Mouse (Mus musculus): ENCODE data around the gene Irs2.

Irs2 gene

DNA sequence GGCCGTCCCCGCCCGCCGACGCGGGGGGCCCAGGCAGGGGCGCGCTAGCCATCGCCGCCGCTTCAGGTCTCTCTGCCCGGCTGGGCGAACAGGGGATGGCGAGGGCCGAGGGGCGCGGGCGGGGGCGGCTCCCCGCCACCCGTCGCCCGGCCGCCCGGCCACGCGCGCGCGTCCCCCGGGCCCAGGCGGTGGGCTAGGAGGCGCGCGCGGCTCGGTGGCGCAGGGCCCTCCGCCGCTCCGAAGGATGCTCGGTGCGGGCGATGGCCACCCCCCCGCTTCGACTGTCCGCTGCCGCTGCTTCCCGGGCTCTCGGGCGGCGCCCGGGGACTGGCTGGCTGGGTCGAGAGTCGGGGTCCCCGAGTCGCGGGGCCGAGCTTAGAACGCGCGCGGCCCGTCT, at the start of gene Irs2:
TSS of gene Irs2 (minus strand) at position 80 of the 397 bp plus-strand sequence.
- DNase-seq (ENCODE audit: low spot score): no peak

DNA sequence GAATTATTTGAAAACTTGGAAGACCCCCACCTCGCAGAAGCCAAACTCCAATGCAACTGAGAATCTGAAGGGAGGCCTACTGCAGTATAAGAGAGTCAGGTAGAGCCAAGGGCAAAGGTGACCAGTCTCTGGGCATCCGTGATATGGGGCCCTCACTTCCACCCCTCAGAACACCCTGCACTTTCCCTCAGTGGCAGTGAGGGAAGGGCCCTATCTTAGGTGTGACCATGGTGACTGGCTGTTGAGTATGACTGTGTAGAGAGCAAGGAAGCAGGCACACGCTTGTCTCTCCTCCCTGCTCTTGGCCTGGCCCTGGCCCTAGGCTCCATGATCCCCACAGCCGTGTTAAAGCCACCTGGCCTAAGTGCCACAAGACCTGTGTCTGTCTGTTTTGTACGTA, 48.4 kb upstream of the Irs2 start:
- no peak for DNase-seq (ENCODE audit: low spot score)

- no peak for DNase-seq (ENCODE audit: low spot score)
Observed at GRCm38 (mm10) chr8:11056175-11056563, 47.9 kb upstream of the Irs2 start.

DNA sequence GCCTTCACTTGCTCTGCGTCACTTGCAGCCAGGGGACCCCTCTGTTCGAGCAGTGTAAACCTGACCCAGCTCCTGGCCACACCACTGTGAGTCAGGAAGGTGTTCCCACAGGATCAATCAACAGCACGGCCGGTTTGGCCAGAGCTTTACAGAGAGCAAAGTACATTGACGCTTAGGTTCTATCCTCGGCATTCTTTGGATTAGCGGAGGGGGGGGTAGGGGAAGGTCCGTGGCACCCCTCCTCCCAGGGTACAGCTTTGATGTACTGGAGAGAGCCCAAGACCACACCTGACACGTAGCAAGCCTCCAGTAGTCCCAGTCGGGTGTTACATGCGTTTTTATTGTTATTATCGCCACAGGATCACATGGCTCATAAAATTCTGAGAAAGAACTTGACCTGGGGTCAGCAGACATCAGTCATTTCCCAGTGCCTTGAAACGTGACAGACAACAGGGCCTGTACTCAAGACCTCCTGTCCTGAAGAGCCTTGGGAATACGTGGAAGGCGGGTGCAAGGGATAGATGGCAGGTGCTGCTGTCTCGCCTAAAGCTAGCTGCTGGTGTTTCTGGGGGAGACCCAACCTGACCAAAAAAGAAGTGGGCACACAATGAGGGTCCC, 47.4 kb upstream of the Irs2 start:
- DNase-seq (ENCODE audit: low spot score): no peak

DNA sequence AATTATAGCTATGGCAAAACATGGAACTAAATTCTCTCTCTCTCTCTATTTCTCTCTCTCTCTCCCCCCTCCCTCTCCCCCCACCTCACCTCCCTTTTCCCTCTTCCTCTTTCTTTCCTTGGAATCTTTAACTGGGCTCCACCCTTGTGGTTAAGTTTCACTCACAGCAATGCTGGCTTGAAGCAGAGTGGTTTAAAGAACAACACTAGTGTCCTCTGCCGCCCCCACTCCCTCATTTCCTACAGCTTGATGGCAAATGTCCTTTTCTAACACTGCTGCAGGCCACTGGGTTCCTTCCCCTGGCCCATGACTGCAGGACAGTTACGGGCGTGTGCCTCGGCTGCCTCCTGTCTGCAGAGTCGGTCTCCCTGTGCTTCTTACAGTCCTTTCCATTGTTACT, 41.6 kb upstream of the Irs2 start:
- no peak for DNase-seq (ENCODE audit: low spot score)

DNA sequence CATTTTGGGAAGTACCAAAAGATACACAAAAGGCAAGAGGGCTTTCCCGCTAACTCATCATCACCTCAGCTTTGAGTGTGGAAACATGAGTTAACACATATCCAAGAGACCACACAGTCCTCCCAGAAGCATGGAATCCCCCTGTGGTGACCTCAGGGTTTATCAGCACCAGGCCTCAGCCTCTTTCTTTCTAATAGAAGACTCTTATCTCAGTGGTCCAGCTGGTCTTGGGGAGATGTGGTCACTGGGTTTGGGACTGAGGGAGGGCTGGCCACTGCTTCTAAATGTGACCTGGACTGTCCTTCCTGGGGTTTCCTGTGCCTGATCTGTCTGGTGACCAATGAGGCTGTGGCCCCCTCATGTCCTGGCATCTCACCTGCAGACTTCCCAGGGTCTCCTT, 39.6 kb upstream of the Irs2 start:
- DNase-seq (ENCODE audit: low spot score): no peak

GRCm38 (mm10) chr8:11044660-11045059, 36.4 kb upstream of the Irs2 start:
- no peak for DNase-seq (ENCODE audit: low spot score)

GRCm38 (mm10) chr8:11043591-11043990, 35.3 kb upstream of the Irs2 start:
- peak; percentile 56 for DNase-seq (ENCODE audit: low spot score)

DNA sequence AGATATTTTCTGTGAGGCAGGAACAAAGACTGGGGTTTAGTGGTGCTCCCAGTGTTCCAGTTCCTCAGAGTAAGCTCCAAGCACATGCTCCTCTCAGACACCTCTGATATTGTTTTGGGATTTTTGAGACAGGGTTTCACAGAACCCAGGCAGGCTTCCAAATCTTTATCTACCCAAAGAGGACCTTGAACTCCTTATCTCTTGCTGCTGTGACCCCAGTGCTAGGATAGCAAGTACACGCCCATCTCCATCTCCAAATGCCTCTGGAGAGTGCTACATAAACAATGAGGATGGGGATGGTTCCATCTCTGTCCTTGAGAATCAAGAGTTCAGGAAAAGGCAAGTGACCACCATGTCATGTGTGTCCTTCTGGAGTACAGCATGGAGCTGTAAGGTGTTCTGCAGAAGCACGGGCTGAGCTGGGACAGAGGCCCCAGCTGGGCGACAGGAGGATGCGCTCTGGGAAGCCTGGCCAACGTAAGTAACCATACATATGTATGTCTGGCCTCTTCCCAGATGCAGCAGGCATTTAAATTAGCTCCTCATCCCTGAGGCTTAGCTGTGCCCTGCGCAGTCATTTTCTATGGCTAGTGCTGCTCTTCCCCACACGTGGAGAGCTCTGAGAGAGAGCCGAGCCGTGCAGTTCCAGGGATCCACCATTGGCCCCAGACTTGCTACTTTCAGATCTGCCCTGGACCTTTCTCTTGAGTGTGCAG, 34.8 kb upstream of the Irs2 start:
- DNase-seq (ENCODE audit: low spot score): no peak

- no peak for DNase-seq (ENCODE audit: low spot score)
Observed at GRCm38 (mm10) chr8:11040088-11040487, 31.8 kb upstream of the Irs2 start.

- DNase-seq (ENCODE audit: low spot score): no peak
Observed at GRCm38 (mm10) chr8:11038788-11039187, 30.5 kb upstream of the Irs2 start.

DNA sequence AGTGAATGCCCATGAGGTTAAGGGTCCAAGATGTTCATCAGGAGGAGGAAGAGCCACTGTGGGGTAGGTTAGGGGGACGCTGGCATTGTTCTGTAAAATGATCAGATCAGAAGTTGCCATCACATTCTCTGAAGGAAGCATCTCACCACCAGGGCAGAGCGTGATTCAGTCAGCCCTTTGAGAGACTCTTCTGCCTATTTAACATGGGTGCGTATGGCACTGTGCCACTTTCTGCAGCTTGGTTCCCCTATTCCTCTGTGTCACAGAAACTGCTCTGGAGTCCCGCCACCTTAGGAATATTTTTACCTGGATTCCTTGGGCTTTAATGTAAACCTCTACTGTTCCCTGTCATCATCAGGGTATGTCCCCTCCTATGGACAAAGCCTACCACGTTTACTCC, 30.1 kb upstream of the Irs2 start:
- DNase-seq (ENCODE audit: low spot score): no peak

GRCm38 (mm10) chr8:11036790-11037189, 28.5 kb upstream of the Irs2 start:
- no peak for DNase-seq (ENCODE audit: low spot score)

- DNase-seq (ENCODE audit: low spot score): no peak
Observed at GRCm38 (mm10) chr8:11035628-11036416, 27.6 kb upstream of the Irs2 start.

DNA sequence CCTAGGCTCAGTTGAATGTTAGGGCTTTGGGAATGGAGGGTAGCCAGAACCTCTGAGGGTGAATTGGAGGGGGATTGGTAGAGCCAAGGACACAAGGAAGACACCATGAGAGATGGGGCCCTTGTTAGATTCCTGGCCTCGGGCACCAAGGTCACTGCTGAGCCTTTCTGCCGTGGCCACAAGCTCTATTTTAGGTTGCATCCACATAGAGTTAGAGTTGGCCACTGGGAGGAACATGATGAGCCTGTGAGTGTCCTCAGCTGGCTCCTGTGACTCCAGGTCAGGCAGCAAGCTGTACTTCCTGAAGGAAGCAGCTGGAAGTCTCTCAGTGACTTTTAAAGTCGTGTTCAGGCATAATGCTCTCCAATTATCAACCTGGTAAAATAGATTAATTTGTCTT, 16.6 kb upstream of the Irs2 start:
- no peak for DNase-seq (ENCODE audit: low spot score)

- no peak for DNase-seq (ENCODE audit: low spot score)
Observed at GRCm38 (mm10) chr8:11020949-11021572, 12.8 kb upstream of the Irs2 start.

DNA sequence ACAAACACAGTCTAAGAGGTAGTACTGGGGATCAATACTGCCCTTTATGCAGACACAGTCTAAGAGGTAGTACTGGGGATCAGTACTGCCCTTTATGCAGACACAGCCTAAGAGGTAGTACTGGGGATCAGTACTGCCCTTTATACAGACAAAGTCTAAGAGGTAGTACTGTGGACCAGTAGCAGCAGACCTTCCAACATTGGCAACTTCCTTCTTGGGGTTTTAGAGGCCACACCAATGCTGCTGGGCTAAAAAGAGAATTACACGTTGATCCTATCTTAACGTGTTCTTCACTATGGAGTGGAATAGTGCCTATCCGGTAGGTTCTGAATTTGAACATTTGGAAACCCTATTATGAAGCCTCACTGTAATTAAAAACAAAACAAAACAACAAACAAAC, 7.4 kb upstream of the Irs2 start:
- DNase-seq (ENCODE audit: low spot score): no peak

DNA sequence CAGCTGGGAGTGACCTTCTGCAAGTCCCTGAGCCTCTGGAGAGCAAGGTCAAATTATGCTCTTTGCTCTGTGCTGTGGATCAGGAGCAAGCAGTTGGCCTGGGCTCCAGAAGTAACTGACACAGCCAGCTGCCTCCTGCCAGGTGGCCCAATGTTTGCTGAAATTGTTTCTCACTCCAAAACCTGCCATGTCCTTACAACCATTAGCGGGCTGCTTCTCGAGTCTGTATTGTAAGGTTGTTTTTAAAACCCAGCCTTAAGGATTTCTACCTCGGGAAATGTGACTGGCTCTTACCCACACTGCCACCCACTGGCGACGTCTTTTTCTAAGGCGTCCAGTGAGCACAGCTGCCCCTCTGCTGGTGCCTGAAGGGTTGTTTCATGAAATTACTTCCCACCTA, 5.0 kb upstream of the Irs2 start:
- DNase-seq (ENCODE audit: low spot score): peak; percentile 76

DNA sequence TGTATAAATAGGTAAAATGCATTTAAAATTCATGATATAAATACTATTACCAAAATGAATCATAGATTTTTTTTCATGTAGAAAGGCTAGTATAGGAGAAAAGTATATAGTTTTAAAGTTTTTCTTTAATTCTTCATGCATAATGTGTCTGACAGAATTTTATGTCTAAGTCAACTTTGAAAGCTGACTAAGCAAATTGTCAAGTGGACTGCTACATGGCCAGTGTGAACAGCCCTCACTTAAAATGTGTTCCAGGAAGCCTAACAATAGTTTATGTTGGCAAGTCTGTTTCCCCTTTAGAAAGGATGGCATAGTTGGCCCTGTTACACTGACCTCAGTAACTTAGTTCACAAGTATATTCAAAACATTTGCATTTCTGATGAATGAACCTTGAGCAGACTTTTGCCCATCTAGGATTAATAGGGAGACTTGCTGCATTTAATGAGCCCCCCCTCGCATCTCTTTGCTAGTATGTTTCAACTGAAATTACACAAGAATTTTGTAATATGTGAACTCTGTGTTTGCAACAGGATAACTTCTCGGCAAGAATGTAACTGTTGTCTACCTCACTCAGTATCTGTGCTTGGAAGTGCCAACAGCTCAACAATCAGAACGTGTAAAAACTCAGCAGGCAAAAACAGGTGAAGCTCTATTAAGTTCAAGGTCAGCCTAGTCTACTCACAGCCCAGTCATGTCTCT, 3.7 kb upstream of the Irs2 start:
- DNase-seq (ENCODE audit: low spot score): peak; percentile 88

DNA sequence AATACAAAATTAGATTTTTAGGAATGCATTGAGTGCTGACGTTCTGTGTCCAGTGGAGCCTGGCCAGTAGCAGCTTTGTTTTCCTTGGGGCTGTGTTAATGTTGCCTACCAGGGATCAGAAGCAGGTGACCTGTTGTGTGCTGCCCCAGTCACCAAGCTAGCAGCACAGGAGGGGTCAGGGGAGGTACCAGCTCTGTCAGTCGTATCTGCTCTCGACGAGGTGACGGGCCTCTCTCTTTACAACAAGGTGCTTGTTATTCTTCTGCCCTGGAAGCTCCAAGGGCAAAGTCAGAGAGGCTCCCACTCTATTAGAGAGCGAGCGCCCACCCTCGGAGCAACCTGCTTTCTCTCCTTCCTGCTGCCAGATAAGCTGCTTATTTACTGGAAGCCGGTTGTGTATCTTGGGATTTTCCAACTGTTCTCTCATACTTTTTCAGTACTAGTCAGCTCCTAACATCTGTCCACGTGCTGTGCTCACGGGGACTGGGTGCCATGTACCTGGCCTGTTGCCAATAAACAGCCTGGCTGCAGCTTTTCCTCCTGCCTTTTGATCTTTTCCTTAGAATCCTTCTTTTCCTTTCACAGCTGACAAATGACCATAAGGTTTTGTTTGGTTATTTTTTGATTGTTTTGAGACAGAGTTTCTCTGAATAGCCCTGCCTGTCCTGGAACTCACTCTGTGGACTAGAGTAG, 2.8 kb upstream of the Irs2 start:
- DNase-seq (ENCODE audit: low spot score): peak; percentile 67

GRCm38 (mm10) chr8:11010398-11010797, 2.1 kb upstream of the Irs2 start:
- DNase-seq (ENCODE audit: low spot score): no peak
